Mouse (Mus musculus) stomach, embryonic 15.5 days (tissue): Measurements from ENCODE around the gene Tmem217. TPM values are rescaled to one million over a fixed set of nuclear protein-coding genes. Genes with fewer than 3 reads are reported as not detected.

Experiments
- ATAC-seq: fragments of 200-750 bp; cut with Nextera tagmentation; 2 replicates; pipeline ENCODE4 v1.8.0; 2017; ENCODE audit warnings: low read depth, moderate number of reproducible peaks, moderate TSS enrichment; ENCODE audit not compliant: insufficient read depth, low FRiP score
- H3K27ac ChIP-seq: fragments of 300-500 bp; sonication (generic); 2 replicates; pipeline ENCODE4 v1.5.1; 2015; ENCODE audit warnings: mild to moderate bottlenecking, inconsistent platforms
- H3K27me3 ChIP-seq: fragments of 300-500 bp; sonication (generic); replicated peaks from 2 replicates; pipeline ENCODE4 v1.6.1; 2015; ENCODE audit warnings: inconsistent platforms
- H3K36me3 ChIP-seq: fragments of 300-500 bp; sonication (generic); 2 replicates; pipeline ENCODE4 v1.6.1; 2015; ENCODE audit warnings: inconsistent platforms
- H3K4me1 ChIP-seq: fragments of 300-500 bp; sonication (generic); 2 replicates; pipeline ENCODE4 v1.6.1; 2015; ENCODE audit warnings: inconsistent platforms
- H3K4me2 ChIP-seq: fragments of 300-500 bp; sonication (generic); 2 replicates; pipeline ENCODE4 v1.6.1; 2015; ENCODE audit warnings: mild to moderate bottlenecking, inconsistent platforms
- H3K4me3 ChIP-seq: fragments of 300-500 bp; sonication (generic); replicated peaks from 2 replicates; pipeline ENCODE4 v1.5.1; 2015; ENCODE audit warnings: inconsistent platforms
- H3K9ac ChIP-seq: fragments of 300-500 bp; sonication (generic); 2 replicates; pipeline ENCODE4 v1.6.1; 2015; ENCODE audit warnings: inconsistent platforms
- H3K9me3 ChIP-seq: fragments of 300-500 bp; sonication (generic); 2 replicates; pipeline ENCODE4 v1.6.1; 2016; ENCODE audit warnings: inconsistent platforms
- WGBS: fragments of 180-500 bp; shearing (Covaris S2); methylation state at CpG from one replicate; pipeline ENCODE4 v1.1.7; 2015; 5-methylcytosine and 5-hydroxymethylcytosine counted together
- polyA plus RNA-seq: library from polyadenylated mRNA; unstranded; fragments of >200 nt; fragmentation: Nextera tagmentation; extraction: Ambion mirVana; gene quantifications from 2 replicates; pipeline ENCODE4 v1.2.1, GENCODE M21; 2015

Gene Tmem217
- 0.93 and 1.3 TPM in 2 replicates for polyA plus RNA-seq

DNA sequence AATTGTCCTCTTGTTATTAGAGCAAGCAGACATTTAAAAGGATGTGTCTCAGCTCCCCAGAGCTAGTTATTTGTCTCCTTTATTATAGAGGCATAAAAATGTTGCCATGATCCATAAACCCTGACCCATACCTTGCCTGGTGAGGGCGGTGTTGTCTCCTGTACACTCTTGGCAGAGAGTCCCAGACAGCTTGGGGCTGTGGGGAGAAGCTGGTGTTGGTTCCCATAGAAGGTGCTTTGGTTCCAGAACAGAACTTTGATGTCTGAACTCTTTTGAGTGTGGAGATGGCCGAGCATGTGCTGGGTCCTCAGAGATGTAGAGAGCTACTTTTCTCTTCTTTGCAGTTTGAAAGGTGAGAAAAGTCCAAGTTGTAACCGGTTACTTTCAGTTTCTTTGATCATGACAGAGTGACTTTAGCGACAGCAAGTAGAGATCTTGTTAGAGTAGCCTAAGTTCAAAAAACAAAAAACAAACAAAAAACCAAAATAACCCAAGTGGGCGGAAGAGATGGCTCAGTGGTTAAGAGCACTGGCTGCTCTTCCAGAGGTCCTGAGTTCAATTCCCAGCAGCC, at the start of gene Tmem217:
Gene Tmem217, minus strand, starts transcription at position 224 of the 571 bp plus-strand sequence.
- Histone ChIP-seq H3K9ac (no peak within 1 kb of the TSS), H3K4me1 (peaks cover 24% of the 10 kb centered on the region), H3K27ac (no peak within 1 kb of the TSS), H3K27me3 (no peaks in the 10 kb centered on the region), H3K36me3 (no peaks in the 10 kb centered on the region), H3K4me3 (no peak within 1 kb of the TSS), H3K9me3 (no peaks in the 10 kb centered on the region), H3K4me2 (peak within 1 kb of the TSS; percentile 90)
- no peak for ATAC-seq
- 86% methylated on average over 5 of the region's 5 CpGs for WGBS

GRCm38 (mm10) chr17:29601391-29601790, 49.2 kb upstream of the Tmem217 start:
- no peaks in the 10 kb centered on the region for H3K9me3 ChIP-seq
- no peaks in the 10 kb centered on the region for H3K27me3 ChIP-seq
- H3K9ac ChIP-seq, result no peak overlapping the region
- H3K27ac ChIP-seq, result no peak overlapping the region
- H3K4me3 ChIP-seq, result no peak overlapping the region
- H3K36me3 ChIP-seq, result peaks cover 22% of the 10 kb centered on the region
- no peak overlapping the region for H3K4me2 ChIP-seq
- 55% methylated on average over 4 of the region's 4 CpGs for WGBS
- no peak for ATAC-seq
- no peaks in the 10 kb centered on the region for H3K4me1 ChIP-seq

DNA sequence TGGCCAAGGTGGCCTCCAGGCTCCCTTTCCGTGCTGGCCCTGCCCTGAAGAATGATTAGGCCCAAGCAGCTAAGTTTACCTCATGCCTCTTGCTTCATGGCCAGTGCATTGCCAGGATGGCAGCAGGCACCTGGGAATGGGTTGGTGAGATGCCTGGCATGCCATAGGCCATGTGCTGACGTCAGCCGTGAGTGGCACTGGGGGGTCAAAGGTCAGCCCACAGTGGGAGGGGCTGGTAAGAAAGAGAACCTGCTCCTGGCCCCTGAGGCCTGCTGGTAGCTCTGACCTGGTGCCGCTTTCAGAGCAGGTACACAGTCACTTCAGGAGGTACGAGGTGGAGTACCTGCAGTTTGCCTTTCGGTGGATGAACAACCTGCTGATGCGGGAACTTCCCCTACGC, 47.4 kb upstream of the Tmem217 start:
- Histone ChIP-seq H3K4me1 (no peaks in the 10 kb centered on the region), H3K4me3 (no peak overlapping the region), H3K9me3 (no peaks in the 10 kb centered on the region), H3K36me3 (peaks cover 30% of the 10 kb centered on the region), H3K27me3 (no peaks in the 10 kb centered on the region), H3K9ac (no peak overlapping the region), H3K4me2 (no peak overlapping the region), H3K27ac (no peak overlapping the region)
- ATAC-seq, result no peak
- 83% methylated on average over 8 of the region's 8 CpGs for WGBS

GRCm38 (mm10) chr17:29599051-29599450, 46.9 kb upstream of the Tmem217 start:
- Histone ChIP-seq H3K27ac (no peak overlapping the region), H3K9me3 (no peaks in the 10 kb centered on the region), H3K4me2 (no peak overlapping the region), H3K27me3 (no peaks in the 10 kb centered on the region), H3K36me3 (peaks cover 31% of the 10 kb centered on the region), H3K9ac (no peak overlapping the region), H3K4me1 (no peaks in the 10 kb centered on the region), H3K4me3 (no peak overlapping the region)
- 93% methylated on average over 14 of the region's 14 CpGs for WGBS
- ATAC-seq, result no peak

- Histone ChIP-seq H3K27ac (no peak overlapping the region), H3K36me3 (peaks cover 25% of the 10 kb centered on the region), H3K4me3 (no peak overlapping the region), H3K9ac (no peak overlapping the region), H3K9me3 (no peaks in the 10 kb centered on the region), H3K27me3 (no peaks in the 10 kb centered on the region), H3K4me2 (no peak overlapping the region), H3K4me1 (no peaks in the 10 kb centered on the region)
- 0 out of 2 replicates have a peak, but pooled peaks have one; percentile 22 for ATAC-seq
- WGBS, result 85% methylated on average over 13 of the region's 13 CpGs
These were observed 44.6 kb upstream of the Tmem217 start for GRCm38 (mm10) chr17:29596771-29597132.

DNA sequence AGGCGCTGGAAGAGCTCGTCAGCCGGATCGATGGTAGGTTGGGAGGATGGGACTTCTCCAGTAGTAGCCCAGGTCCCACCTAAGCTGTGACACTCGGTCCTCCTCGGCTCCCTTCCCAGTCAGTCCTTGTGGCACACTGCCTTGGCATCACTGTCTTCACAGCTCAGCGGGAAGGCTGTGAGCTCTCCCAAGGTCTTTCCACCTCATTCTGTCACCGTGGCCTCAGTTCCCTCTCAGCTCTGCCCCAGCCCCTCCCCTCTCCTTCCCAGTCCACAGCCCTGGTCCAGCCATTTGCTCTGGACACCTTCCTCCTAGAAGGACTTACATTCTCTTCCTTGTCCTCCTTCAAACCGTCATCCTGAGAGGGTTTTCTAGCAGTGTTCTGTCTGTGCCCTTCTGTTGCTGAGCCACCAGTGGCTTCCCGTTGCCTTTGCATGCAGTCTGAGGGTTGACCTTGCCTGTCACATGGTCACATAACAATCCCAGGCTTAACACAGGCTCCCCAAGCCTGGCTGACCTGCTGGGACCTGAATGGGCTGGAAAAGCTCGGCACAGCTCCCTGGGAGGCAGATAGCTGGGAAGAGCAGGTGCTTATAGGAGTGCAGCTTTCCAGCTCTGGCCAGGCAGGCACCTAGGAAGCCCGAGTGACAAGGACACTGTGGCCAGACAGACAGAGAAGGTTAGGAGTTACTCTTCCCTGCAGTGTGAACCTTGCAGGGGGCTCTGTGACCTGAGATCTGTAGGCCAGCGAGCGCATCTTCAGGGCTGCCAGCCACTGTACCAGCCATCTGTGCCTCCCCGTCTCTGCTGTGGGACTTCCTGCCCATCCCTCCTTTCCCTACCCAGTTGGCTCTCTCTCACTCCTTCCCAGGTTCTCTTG, 43.9 kb upstream of the Tmem217 start:
- no peak overlapping the region for H3K9ac ChIP-seq
- H3K27me3 ChIP-seq, result no peaks in the 10 kb centered on the region
- WGBS, result 85% methylated on average over 15 of the region's 15 CpGs
- ATAC-seq, result 0 out of 2 replicates have a peak, but pooled peaks have one; percentile 25
- no peaks in the 10 kb centered on the region for H3K4me1 ChIP-seq
- H3K4me2 ChIP-seq, result no peak overlapping the region
- H3K4me3 ChIP-seq, result no peak overlapping the region
- H3K27ac ChIP-seq, result no peak overlapping the region
- peaks cover 25% of the 10 kb centered on the region for H3K36me3 ChIP-seq
- H3K9me3 ChIP-seq, result no peaks in the 10 kb centered on the region

DNA sequence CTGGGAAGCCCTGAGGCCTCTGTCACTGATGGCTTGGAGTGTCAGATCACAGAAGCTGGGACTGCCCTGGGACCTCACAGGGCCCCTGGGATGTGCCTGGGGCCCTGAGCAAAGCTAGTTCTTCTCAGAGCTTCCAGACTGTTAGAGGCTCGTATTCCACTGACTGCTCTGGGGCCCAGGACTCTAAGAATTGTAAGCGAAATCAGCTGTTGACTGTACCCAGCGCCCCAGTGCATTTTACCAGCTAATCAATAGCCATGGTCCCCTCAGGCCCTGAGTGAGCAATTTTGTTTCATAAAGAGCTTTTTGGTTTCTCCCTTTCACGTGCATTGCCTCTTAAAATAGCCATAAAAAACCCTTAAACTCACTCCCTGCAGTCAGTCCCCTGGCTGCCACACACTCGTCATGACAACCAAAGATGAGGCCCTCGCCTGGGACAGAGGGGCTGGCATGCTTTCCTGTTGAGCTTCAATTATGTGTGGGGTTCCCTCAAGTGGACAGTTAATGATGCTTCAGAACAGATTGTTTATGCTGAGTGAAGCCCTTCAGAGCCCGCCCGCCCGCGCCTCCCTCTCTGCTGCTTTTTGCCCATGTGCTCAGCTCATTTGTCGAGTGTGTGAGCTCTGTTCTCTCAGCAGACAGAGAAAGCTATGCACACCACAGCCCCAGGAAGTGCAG, 37.2 kb upstream of the Tmem217 start:
- no peak overlapping the region for H3K27ac ChIP-seq
- no peaks in the 10 kb centered on the region for H3K27me3 ChIP-seq
- WGBS, result 57% methylated on average over 11 of the region's 11 CpGs
- H3K4me3 ChIP-seq, result no peak overlapping the region
- no peaks in the 10 kb centered on the region for H3K9me3 ChIP-seq
- no peak for ATAC-seq
- no peak overlapping the region for H3K4me2 ChIP-seq
- H3K9ac ChIP-seq, result no peak overlapping the region
- 0 out of 2 replicates have a peak, but pooled peaks cover 5% of the 10 kb centered on the region for H3K4me1 ChIP-seq
- H3K36me3 ChIP-seq, result no peaks in the 10 kb centered on the region

GRCm38 (mm10) chr17:29586921-29587320, 34.7 kb upstream of the Tmem217 start:
- ATAC-seq, result no peak
- Histone ChIP-seq H3K27me3 (no peaks in the 10 kb centered on the region), H3K4me1 (0 out of 2 replicates have a peak, but pooled peaks cover 5% of the 10 kb centered on the region), H3K4me2 (no peak overlapping the region), H3K9ac (no peak overlapping the region), H3K36me3 (peaks cover 10% of the 10 kb centered on the region; the same call in 1 of the 2 replicates), H3K9me3 (no peaks in the 10 kb centered on the region), H3K4me3 (no peak overlapping the region), H3K27ac (no peak overlapping the region)
- 73% methylated on average over 9 of the region's 9 CpGs for WGBS

GRCm38 (mm10) chr17:29585446-29585845, 33.3 kb upstream of the Tmem217 start:
- Histone ChIP-seq H3K4me1 (0 out of 2 replicates have a peak, but pooled peaks cover 5% of the 10 kb centered on the region), H3K27me3 (no peaks in the 10 kb centered on the region), H3K36me3 (peaks cover 14% of the 10 kb centered on the region; the same call in 1 of the 2 replicates), H3K9me3 (no peaks in the 10 kb centered on the region), H3K4me3 (no peak overlapping the region), H3K27ac (no peak overlapping the region), H3K9ac (no peak overlapping the region), H3K4me2 (no peak overlapping the region)
- no peak for ATAC-seq
- WGBS, result 90% methylated on average over 6 of the region's 6 CpGs

DNA sequence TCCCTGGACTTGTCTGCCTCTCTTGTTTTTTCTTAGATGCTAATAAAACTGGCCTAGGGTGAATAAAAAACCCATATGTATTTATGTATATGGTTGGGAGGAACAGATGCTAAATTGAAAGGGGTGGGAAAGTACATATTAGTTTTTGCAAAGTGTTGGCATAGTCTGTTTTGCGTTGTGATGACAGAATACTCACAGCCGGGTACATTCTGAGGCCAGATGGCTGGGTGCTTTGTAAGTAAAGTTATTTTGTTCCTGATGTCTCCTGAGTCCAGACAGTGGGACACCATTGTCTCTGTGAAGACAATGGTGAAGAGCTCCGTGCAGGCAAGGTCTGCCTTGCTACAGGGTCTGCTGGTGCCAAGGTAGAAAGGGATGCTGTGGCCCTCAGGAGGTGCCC, 32.6 kb upstream of the Tmem217 start:
- no peak overlapping the region for H3K9ac ChIP-seq
- H3K4me3 ChIP-seq, result no peak overlapping the region
- H3K36me3 ChIP-seq, result peaks cover 14% of the 10 kb centered on the region; the same call in 1 of the 2 replicates
- H3K9me3 ChIP-seq, result no peaks in the 10 kb centered on the region
- H3K4me1 ChIP-seq, result 0 out of 2 replicates have a peak, but pooled peaks cover 5% of the 10 kb centered on the region
- 70% methylated on average over 3 of the region's 3 CpGs for WGBS
- no peaks in the 10 kb centered on the region for H3K27me3 ChIP-seq
- no peak overlapping the region for H3K27ac ChIP-seq
- H3K4me2 ChIP-seq, result no peak overlapping the region
- ATAC-seq, result no peak

GRCm38 (mm10) chr17:29584306-29584705, 32.1 kb upstream of the Tmem217 start:
- H3K9ac ChIP-seq, result no peak overlapping the region
- H3K4me2 ChIP-seq, result no peak overlapping the region
- H3K4me3 ChIP-seq, result no peak overlapping the region
- no peak overlapping the region for H3K27ac ChIP-seq
- no peaks in the 10 kb centered on the region for H3K9me3 ChIP-seq
- H3K27me3 ChIP-seq, result no peaks in the 10 kb centered on the region
- 58% methylated on average over 5 of the region's 5 CpGs for WGBS
- 0 out of 2 replicates have a peak, but pooled peaks cover 3% of the 10 kb centered on the region for H3K4me1 ChIP-seq
- no peak for ATAC-seq
- peaks cover 14% of the 10 kb centered on the region; the same call in 1 of the 2 replicates for H3K36me3 ChIP-seq
